Mouse (Mus musculus) cerebellum, adult 2 months (tissue): ENCODE data around the gene Cnih3.

Experiments used
- CTCF ChIP-seq: fragments of 200-500 bp; IDR thresholded peaks from 2 replicates; pipeline ENCODE4 v1.5.1; 2011; ENCODE audit warnings: low read depth, mild to moderate bottlenecking, control low read depth, low read length, moderate library complexity, borderline replicate concordance; ENCODE audit not compliant: insufficient read depth
- POLR2A ChIP-seq: fragments of 200-500 bp; IDR thresholded peaks from 2 replicates; pipeline ENCODE4 v1.6.1; 2011; ENCODE audit warnings: low read length, control low read depth, borderline replicate concordance; ENCODE audit not compliant: insufficient read depth

- TF ChIP-seq CTCF (no peak), POLR2A (no peak)
These were observed 70.4 kb downstream of the Cnih3 start for GRCm38 (mm10) chr1:181422796-181423195.
